Mouse (Mus musculus) midbrain, embryonic 14.5 days (tissue): Measurements from ENCODE around the gene Kif26b. TPM values are rescaled to one million over a fixed set of nuclear protein-coding genes. Genes with fewer than 3 reads are reported as not detected.

Experiments
- ATAC-seq: fragments of 200-750 bp; cut with Nextera tagmentation; 2 replicates; pipeline ENCODE4 v1.8.0; 2017; ENCODE audit warnings: moderate number of reproducible peaks, moderate library complexity; ENCODE audit not compliant: low FRiP score, low TSS enrichment
- DNase-seq: peaks from one replicate; pipeline ENCODE4 v3.0.0-alpha.2; 2015
- H3K27ac ChIP-seq: fragments of 300-500 bp; sonication (generic); replicated peaks from 2 replicates; pipeline ENCODE4 v1.5.1; 2014; ENCODE audit warnings: mild to moderate bottlenecking, low read depth, low read length, moderate library complexity
- H3K27me3 ChIP-seq: fragments of 300-500 bp; sonication (generic); 2 replicates; pipeline ENCODE4 v1.6.1; 2014; ENCODE audit warnings: low read length, control low read depth, mixed read lengths; ENCODE audit not compliant: control insufficient read depth, insufficient read depth
- H3K36me3 ChIP-seq: fragments of 300-500 bp; sonication (generic); 2 replicates; pipeline ENCODE4 v1.6.1; 2014; ENCODE audit warnings: low read length, control low read depth; ENCODE audit not compliant: control insufficient read depth, insufficient read depth
- H3K4me1 ChIP-seq: fragments of 300-500 bp; sonication (generic); 2 replicates; pipeline ENCODE4 v1.6.1; 2014; ENCODE audit warnings: mild to moderate bottlenecking, antibody characterized with exemption, low read length, control low read depth; ENCODE audit not compliant: control insufficient read depth, insufficient read depth
- H3K4me2 ChIP-seq: fragments of 300-500 bp; sonication (generic); 2 replicates; pipeline ENCODE4 v1.6.1; 2014; ENCODE audit warnings: mild to moderate bottlenecking, low read length, moderate library complexity
- H3K4me3 ChIP-seq: fragments of 300-500 bp; sonication (generic); replicated peaks from 2 replicates; pipeline ENCODE4 v1.5.1; 2014; ENCODE audit warnings: low read depth, low read length
- H3K9ac ChIP-seq: fragments of 300-500 bp; sonication (generic); replicated peaks from 2 replicates; pipeline ENCODE4 v1.6.1; 2014; ENCODE audit warnings: mild to moderate bottlenecking, low read length, moderate library complexity
- H3K9me3 ChIP-seq: fragments of 300-500 bp; sonication (generic); 2 replicates; pipeline ENCODE4 v1.6.1; 2016; ENCODE audit warnings: low read length, control low read depth, mixed read lengths; ENCODE audit not compliant: control insufficient read depth
- WGBS: fragments of 180-500 bp; shearing (Covaris S2); extraction: QIAGEN DNeasy Blood & Tissue Kit; methylation state at CpG from one replicate; pipeline ENCODE4 v1.1.7; 2014; 5-methylcytosine and 5-hydroxymethylcytosine counted together
- polyA plus RNA-seq: library from polyadenylated mRNA; unstranded; fragments of >200 nt; fragmentation: Nextera tagmentation; extraction: Ambion mirVana; gene quantifications from 2 replicates; pipeline ENCODE4 v1.2.1, GENCODE M21; 2014

Kif26b gene
- polyA plus RNA-seq, 1 experiment from 2014 or later: 12.8 TPM

- no peaks in the 10 kb centered on the region for H3K27me3 ChIP-seq
- no peaks in the 10 kb centered on the region for H3K36me3 ChIP-seq
- no peak for ATAC-seq
- H3K9me3 ChIP-seq: peaks cover 5% of the 10 kb centered on the region; the same call in 1 of the 2 replicates
- 81% methylated on average over 2 of the region's 2 CpGs for WGBS
- no peak overlapping the region for H3K4me3 ChIP-seq
- H3K4me1 ChIP-seq: no peaks in the 10 kb centered on the region
- no peak overlapping the region for H3K27ac ChIP-seq
- H3K4me2 ChIP-seq: no peak overlapping the region
- DNase-seq: no peak
- H3K9ac ChIP-seq: no peak overlapping the region
Observed at GRCm38 (mm10) chr1:178716411-178716810, 187.5 kb downstream of the Kif26b start.

- Histone ChIP-seq H3K4me2 (no peak overlapping the region), H3K4me3 (no peak overlapping the region), H3K4me1 (no peaks in the 10 kb centered on the region), H3K36me3 (no peaks in the 10 kb centered on the region), H3K9ac (no peak overlapping the region), H3K9me3 (peaks cover 5% of the 10 kb centered on the region; the same call in 1 of the 2 replicates), H3K27me3 (no peaks in the 10 kb centered on the region), H3K27ac (no peak overlapping the region)
- WGBS: 74% methylated on average over 2 of the region's 2 CpGs
- no peak for ATAC-seq
- no peak for DNase-seq
Observed at GRCm38 (mm10) chr1:178720821-178721220, 191.9 kb downstream of the Kif26b start.

GRCm38 (mm10) chr1:178722793-178723192, 193.9 kb downstream of the Kif26b start:
- 86% methylated on average over 4 of the region's 4 CpGs for WGBS
- H3K9ac ChIP-seq: no peak overlapping the region
- ATAC-seq: no peak

GRCm38 (mm10) chr1:178725536-178725935, 196.6 kb downstream of the Kif26b start:
- H3K4me1 ChIP-seq: no peaks in the 10 kb centered on the region
- no peak overlapping the region for H3K9ac ChIP-seq
- no peaks in the 10 kb centered on the region for H3K36me3 ChIP-seq
- no peaks in the 10 kb centered on the region for H3K9me3 ChIP-seq
- WGBS: 25% methylated on average over 3 of the region's 3 CpGs
- no peak overlapping the region for H3K4me2 ChIP-seq
- no peaks in the 10 kb centered on the region for H3K27me3 ChIP-seq
- ATAC-seq (no peak), DNase-seq (peak; percentile 28)
- no peak overlapping the region for H3K27ac ChIP-seq
- no peak overlapping the region for H3K4me3 ChIP-seq

More at GRCm38 (mm10) chr1:178722793-178723192, 193.9 kb downstream of the Kif26b start:
- Histone ChIP-seq H3K27me3 (no peaks in the 10 kb centered on the region), H3K4me3 (no peak overlapping the region), H3K9me3 (peaks cover 5% of the 10 kb centered on the region; the same call in 1 of the 2 replicates), H3K4me1 (no peaks in the 10 kb centered on the region), H3K27ac (no peak overlapping the region), H3K36me3 (no peaks in the 10 kb centered on the region), H3K4me2 (no peak overlapping the region)
- DNase-seq: no peak

GRCm38 (mm10) chr1:178728256-178728655, 199.3 kb downstream of the Kif26b start:
- no peak for DNase-seq
- 91% methylated on average over 6 of the region's 6 CpGs for WGBS
- no peaks in the 10 kb centered on the region for H3K9me3 ChIP-seq
- H3K9ac ChIP-seq: no peak overlapping the region
- no peak overlapping the region for H3K27ac ChIP-seq
- no peaks in the 10 kb centered on the region for H3K36me3 ChIP-seq
- H3K4me3 ChIP-seq: no peak overlapping the region
- H3K4me1 ChIP-seq: no peaks in the 10 kb centered on the region
- no peak for ATAC-seq
- H3K27me3 ChIP-seq: no peaks in the 10 kb centered on the region
- no peak overlapping the region for H3K4me2 ChIP-seq

GRCm38 (mm10) chr1:178730271-178730670, 201.3 kb downstream of the Kif26b start:
- no peak overlapping the region for H3K4me2 ChIP-seq
- ATAC-seq (no peak), DNase-seq (no peak)
- H3K27me3 ChIP-seq: no peaks in the 10 kb centered on the region
- no peaks in the 10 kb centered on the region for H3K36me3 ChIP-seq
- 90% methylated on average over 3 of the region's 3 CpGs for WGBS
- no peaks in the 10 kb centered on the region for H3K9me3 ChIP-seq
- H3K4me1 ChIP-seq: no peaks in the 10 kb centered on the region
- H3K4me3 ChIP-seq: no peak overlapping the region
- H3K27ac ChIP-seq: no peak overlapping the region
- H3K9ac ChIP-seq: no peak overlapping the region

- no peaks in the 10 kb centered on the region for H3K36me3 ChIP-seq
- DNase-seq (no peak), ATAC-seq (no peak)
- H3K4me3 ChIP-seq: no peak overlapping the region
- H3K9me3 ChIP-seq: no peaks in the 10 kb centered on the region
- no peak overlapping the region for H3K9ac ChIP-seq
- H3K4me2 ChIP-seq: no peak overlapping the region
- H3K27me3 ChIP-seq: no peaks in the 10 kb centered on the region
- no peak overlapping the region for H3K27ac ChIP-seq
- WGBS: 79% methylated on average over 9 of the region's 9 CpGs
- H3K4me1 ChIP-seq: no peaks in the 10 kb centered on the region
Observed at GRCm38 (mm10) chr1:178733035-178733434, 204.1 kb downstream of the Kif26b start.

- no peak for DNase-seq
- Histone ChIP-seq H3K36me3 (no peaks in the 10 kb centered on the region), H3K4me1 (no peaks in the 10 kb centered on the region), H3K9ac (no peak overlapping the region), H3K27ac (no peak overlapping the region), H3K9me3 (no peaks in the 10 kb centered on the region), H3K4me2 (no peak overlapping the region), H3K4me3 (no peak overlapping the region), H3K27me3 (no peaks in the 10 kb centered on the region)
- ATAC-seq: no peak
- WGBS: 71% methylated on average over 4 of the region's 4 CpGs
Observed at GRCm38 (mm10) chr1:178734576-178734975, 205.7 kb downstream of the Kif26b start.

- no peak overlapping the region for H3K9ac ChIP-seq
- H3K9me3 ChIP-seq: no peaks in the 10 kb centered on the region
- H3K4me2 ChIP-seq: no peak overlapping the region
- H3K36me3 ChIP-seq: no peaks in the 10 kb centered on the region
- ATAC-seq (no peak), DNase-seq (no peak)
- no peaks in the 10 kb centered on the region for H3K27me3 ChIP-seq
- H3K27ac ChIP-seq: no peak overlapping the region
- no peak overlapping the region for H3K4me3 ChIP-seq
- H3K4me1 ChIP-seq: no peaks in the 10 kb centered on the region
- 93% methylated on average over 2 of the region's 2 CpGs for WGBS
Observed at GRCm38 (mm10) chr1:178736931-178737330, 208.0 kb downstream of the Kif26b start.
